Mouse (Mus musculus) limb, embryonic 11.5 days (tissue): Measurements from ENCODE around the gene Ppp1r13b. TPM values are rescaled to one million over a fixed set of nuclear protein-coding genes. Genes with fewer than 3 reads are reported as not detected.

Experiments used
- ATAC-seq: fragments of 200-750 bp; cut with Nextera tagmentation; 2 replicates; pipeline ENCODE4 v1.8.0; 2017; ENCODE audit warnings: low read depth; ENCODE audit not compliant: insufficient number of reproducible peaks, low FRiP score, low TSS enrichment
- DNase-seq: peaks from one replicate; pipeline ENCODE4 v3.0.0-alpha.2; 2015; ENCODE audit warnings: low spot score
- H3K27ac ChIP-seq: fragments of 300-500 bp; sonication (generic); replicated peaks from 2 replicates; pipeline ENCODE4 v1.5.1; 2014; ENCODE audit warnings: low read depth, mild to moderate bottlenecking, low read length
- H3K27me3 ChIP-seq: fragments of 300-500 bp; sonication (generic); 2 replicates; pipeline ENCODE4 v1.6.1; 2014; ENCODE audit warnings: mild to moderate bottlenecking, low read length, mixed read lengths; ENCODE audit not compliant: control insufficient read depth, insufficient read depth
- H3K36me3 ChIP-seq: fragments of 300-500 bp; sonication (generic); 2 replicates; pipeline ENCODE4 v1.6.1; 2014; ENCODE audit warnings: mild to moderate bottlenecking, low read length, moderate library complexity, mixed read lengths; ENCODE audit not compliant: control insufficient read depth, insufficient read depth
- H3K4me1 ChIP-seq: fragments of 300-500 bp; sonication (generic); 2 replicates; pipeline ENCODE4 v1.6.1; 2014; ENCODE audit warnings: low read length, mixed read lengths; ENCODE audit not compliant: control insufficient read depth, insufficient read depth
- H3K4me2 ChIP-seq: fragments of 300-500 bp; sonication (generic); 2 replicates; pipeline ENCODE4 v1.6.1; 2014; ENCODE audit warnings: low read depth, mild to moderate bottlenecking, moderate library complexity; ENCODE audit not compliant: severe bottlenecking
- H3K4me3 ChIP-seq: fragments of 300-500 bp; sonication (generic); 2 replicates; pipeline ENCODE4 v1.5.1; 2014; ENCODE audit warnings: low read depth, low read length
- H3K9ac ChIP-seq: fragments of 300-500 bp; sonication (generic); 2 replicates; pipeline ENCODE4 v1.6.1; 2014; ENCODE audit warnings: mild to moderate bottlenecking, low read length
- H3K9me3 ChIP-seq: fragments of 300-500 bp; sonication (generic); 2 replicates; pipeline ENCODE4 v1.6.1; 2016; ENCODE audit warnings: low read length; ENCODE audit not compliant: control insufficient read depth
- WGBS: fragments of 180-500 bp; shearing (Covaris S2); extraction: QIAGEN DNeasy Blood & Tissue Kit; methylation state at CpG from one replicate; pipeline ENCODE4 v1.1.7; 2014; 5-methylcytosine and 5-hydroxymethylcytosine counted together
- polyA plus RNA-seq: library from polyadenylated mRNA; unstranded; fragments of >200 nt; fragmentation: Nextera tagmentation; extraction: Ambion mirVana; gene quantifications from 2 replicates; pipeline ENCODE4 v1.2.1, GENCODE M21; 2014

Ppp1r13b gene
- polyA plus RNA-seq, 1 experiment from 2014 or later: 6.5 TPM

DNA sequence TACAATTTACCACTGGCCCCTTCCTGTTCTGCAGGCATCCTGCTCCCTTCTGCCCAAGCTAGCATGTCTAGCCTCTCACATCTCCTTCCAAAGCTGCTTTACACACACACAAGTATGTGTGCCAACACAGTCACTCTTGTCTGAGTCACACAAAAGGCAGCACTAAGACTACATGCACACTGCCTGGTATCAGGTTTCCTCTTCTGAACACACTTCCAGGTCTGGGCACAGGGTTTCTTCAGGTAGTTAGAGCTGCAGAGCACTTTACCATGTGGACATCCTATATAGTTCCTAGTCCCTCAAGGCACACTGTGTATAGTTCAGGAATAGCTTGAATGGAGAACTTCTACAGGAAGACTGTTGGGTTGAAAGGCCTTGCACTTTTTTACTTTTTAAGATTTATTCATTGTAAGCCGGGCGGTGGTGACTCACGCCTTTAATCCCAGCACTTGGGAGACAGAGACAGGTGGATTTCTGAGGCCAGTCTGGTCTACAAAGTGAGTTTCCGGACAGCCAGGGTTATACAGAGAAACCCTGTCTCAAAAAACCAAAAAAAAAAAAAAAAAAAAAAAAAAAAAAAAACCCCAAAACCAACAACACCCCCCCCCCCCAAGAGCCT lies 43.6 kb downstream of the Ppp1r13b start:
- no peak overlapping the region for H3K4me3 ChIP-seq
- no peak overlapping the region for H3K27ac ChIP-seq
- H3K4me2 ChIP-seq: no peak overlapping the region
- H3K4me1 ChIP-seq: no peaks in the 10 kb centered on the region
- ATAC-seq (no peak), DNase-seq (no peak)
- H3K9me3 ChIP-seq: no peaks in the 10 kb centered on the region
- no peaks in the 10 kb centered on the region for H3K27me3 ChIP-seq
- no peak overlapping the region for H3K9ac ChIP-seq
- no peaks in the 10 kb centered on the region for H3K36me3 ChIP-seq
- WGBS: 90% methylated on average over 4 of the region's 4 CpGs

DNA sequence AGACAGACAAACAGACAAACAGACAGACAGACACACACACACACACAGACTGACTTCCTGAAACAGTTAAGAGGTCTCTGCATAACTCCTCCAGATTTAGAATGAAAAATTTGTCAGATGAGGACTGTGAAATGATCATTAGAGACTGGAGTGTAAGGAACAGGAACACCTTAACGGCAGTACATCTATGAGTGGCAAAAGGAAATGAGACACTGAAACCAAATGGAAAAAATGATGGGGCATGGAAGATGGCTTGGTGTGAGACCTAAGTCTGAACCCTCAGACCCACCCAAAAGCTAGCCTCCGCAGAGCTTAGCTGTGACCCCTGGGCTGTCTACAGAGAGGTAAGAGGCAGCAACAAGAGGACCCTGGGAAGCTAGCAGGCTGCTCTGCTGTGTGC lies 52.5 kb downstream of the Ppp1r13b start:
- WGBS: 92% methylated on average over 2 of the region's 2 CpGs
- H3K4me3 ChIP-seq: no peak overlapping the region
- H3K36me3 ChIP-seq: no peaks in the 10 kb centered on the region
- no peaks in the 10 kb centered on the region for H3K27me3 ChIP-seq
- H3K27ac ChIP-seq: no peak overlapping the region
- no peak overlapping the region for H3K9ac ChIP-seq
- ATAC-seq (no peak), DNase-seq (no peak)
- no peak overlapping the region for H3K4me2 ChIP-seq
- H3K9me3 ChIP-seq: no peaks in the 10 kb centered on the region
- no peaks in the 10 kb centered on the region for H3K4me1 ChIP-seq

DNA sequence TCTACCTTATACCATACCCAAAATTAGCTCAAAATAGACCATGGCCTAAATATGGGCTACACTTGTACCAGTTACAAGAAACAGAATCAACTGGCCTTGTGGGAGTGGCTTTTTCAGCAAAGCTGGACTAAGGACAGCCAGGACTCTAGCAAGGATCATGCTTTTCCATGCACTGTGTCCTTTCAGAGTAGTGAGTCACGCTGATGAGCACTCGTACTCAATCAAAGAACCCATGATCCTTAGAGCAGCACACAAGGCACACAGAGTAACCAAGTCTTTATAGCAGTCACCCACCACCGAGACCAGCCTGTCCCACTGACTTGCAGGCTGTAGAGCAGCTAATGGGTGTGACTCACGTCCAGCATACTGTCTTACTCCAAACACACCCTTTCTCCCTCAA lies 54.4 kb downstream of the Ppp1r13b start:
- WGBS: 71% methylated on average over 4 of the region's 4 CpGs
- Histone ChIP-seq H3K9ac (no peak overlapping the region), H3K27me3 (no peaks in the 10 kb centered on the region), H3K4me2 (no peak overlapping the region), H3K27ac (no peak overlapping the region), H3K36me3 (no peaks in the 10 kb centered on the region), H3K4me1 (no peaks in the 10 kb centered on the region), H3K9me3 (no peaks in the 10 kb centered on the region), H3K4me3 (no peak overlapping the region)
- DNase-seq (no peak), ATAC-seq (no peak)

DNA sequence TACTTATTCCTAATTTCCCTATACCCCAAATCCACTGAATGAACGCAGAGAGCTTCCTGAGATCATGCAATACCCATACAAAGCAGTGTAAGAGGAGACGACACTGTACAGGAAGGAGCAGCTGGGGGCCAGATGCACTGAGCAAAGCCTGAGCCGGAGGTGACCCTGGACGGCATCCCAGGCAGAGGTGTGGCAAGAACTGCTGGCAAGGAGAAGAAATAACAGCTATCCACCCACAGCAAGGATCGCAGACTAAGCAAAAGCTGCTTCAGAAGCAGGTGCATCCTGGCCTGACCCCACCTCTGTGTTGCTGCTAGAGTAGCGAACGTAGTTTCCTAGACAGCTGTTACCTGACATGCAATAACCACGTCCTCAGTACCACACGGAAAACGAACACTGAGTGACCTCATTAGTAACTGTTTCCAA lies 54.9 kb downstream of the Ppp1r13b start:
- Histone ChIP-seq H3K9ac (no peak overlapping the region), H3K4me1 (no peaks in the 10 kb centered on the region), H3K36me3 (no peaks in the 10 kb centered on the region), H3K27me3 (no peaks in the 10 kb centered on the region), H3K4me3 (no peak overlapping the region), H3K4me2 (no peak overlapping the region), H3K27ac (no peak overlapping the region), H3K9me3 (no peaks in the 10 kb centered on the region)
- WGBS: 60% methylated on average over 10 of the region's 10 CpGs
- ATAC-seq: no peak
- no peak for DNase-seq

DNA sequence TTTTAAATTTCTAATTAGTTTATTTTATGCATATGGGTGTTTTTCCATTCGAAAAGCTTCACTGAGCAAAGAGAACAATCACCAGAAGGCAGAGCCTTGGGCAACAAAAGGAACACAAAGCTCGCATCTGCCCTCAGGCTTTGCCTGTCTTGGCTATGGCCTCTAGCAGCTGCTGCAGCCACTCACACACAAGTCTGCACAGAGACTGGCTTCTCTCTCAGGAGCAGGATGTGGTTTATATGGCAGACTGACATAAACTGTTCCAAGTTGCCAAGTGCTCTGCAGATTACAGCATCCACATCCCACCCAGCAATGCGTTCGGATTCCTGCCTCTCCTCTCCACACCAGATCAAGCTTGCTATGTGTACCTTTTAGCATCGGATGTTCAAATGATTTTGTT lies 56.2 kb downstream of the Ppp1r13b start:
- WGBS: 82% methylated on average over 5 of the region's 5 CpGs
- Histone ChIP-seq H3K9me3 (no peaks in the 10 kb centered on the region), H3K27me3 (no peaks in the 10 kb centered on the region), H3K4me3 (no peak overlapping the region), H3K27ac (no peak overlapping the region), H3K36me3 (no peaks in the 10 kb centered on the region), H3K9ac (no peak overlapping the region), H3K4me2 (no peak overlapping the region), H3K4me1 (no peaks in the 10 kb centered on the region)
- DNase-seq (no peak), ATAC-seq (no peak)

DNA sequence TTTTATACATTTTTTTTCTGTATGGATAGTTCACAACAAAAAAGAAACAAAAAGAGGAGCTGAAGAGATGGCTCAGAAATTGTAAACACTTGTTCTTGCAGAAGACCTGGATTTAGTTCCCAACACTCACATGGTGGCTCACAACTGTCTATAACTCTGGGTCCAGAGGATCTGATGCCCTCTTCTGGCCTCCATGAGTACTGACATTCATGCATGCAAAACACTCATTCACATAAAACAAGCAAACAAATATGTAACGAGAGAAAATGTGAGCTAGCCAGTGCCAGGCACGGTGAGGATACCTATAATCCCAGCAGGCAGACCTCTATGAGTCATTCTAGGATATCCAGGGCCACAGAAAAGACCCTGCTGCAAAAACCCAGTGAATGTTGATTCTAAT lies 56.7 kb downstream of the Ppp1r13b start:
- WGBS: 48% methylated on average over 2 of the region's 2 CpGs
- ATAC-seq (no peak), DNase-seq (no peak)
- H3K9ac ChIP-seq: no peak overlapping the region
- H3K4me1 ChIP-seq: no peaks in the 10 kb centered on the region
- no peaks in the 10 kb centered on the region for H3K9me3 ChIP-seq
- no peaks in the 10 kb centered on the region for H3K27me3 ChIP-seq
- no peaks in the 10 kb centered on the region for H3K36me3 ChIP-seq
- no peak overlapping the region for H3K4me2 ChIP-seq
- H3K27ac ChIP-seq: no peak overlapping the region
- no peak overlapping the region for H3K4me3 ChIP-seq

DNA sequence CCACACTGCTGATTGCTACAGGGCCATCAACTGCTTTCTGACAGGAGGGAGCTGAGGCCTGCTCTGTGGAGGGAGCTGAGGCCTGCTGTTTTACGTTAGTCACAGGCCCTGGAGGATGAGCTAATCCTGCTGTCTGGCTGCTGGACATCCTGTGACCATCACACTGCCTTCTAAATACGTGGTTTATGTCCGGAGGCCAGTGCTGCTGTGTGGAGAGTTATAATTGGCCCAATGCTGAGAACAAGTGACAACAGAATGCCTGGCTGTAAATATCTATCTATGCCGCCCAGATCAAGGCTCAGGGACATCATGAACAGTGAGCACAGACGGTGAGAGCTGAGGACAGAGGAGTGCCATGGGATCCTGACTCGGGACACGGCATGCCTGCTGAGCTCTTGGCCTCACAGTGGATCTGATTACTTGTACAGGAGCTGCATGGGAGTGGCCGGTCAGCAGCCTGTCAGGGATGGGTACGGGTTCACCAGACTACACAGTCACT lies 59.6 kb downstream of the Ppp1r13b start:
- no peaks in the 10 kb centered on the region for H3K4me1 ChIP-seq
- DNase-seq (no peak), ATAC-seq (no peak)
- no peaks in the 10 kb centered on the region for H3K9me3 ChIP-seq
- 63% methylated on average over 9 of the region's 9 CpGs for WGBS
- no peaks in the 10 kb centered on the region for H3K27me3 ChIP-seq
- no peaks in the 10 kb centered on the region for H3K36me3 ChIP-seq
- H3K4me2 ChIP-seq: no peak overlapping the region
- no peak overlapping the region for H3K4me3 ChIP-seq
- no peak overlapping the region for H3K9ac ChIP-seq
- H3K27ac ChIP-seq: no peak overlapping the region

DNA sequence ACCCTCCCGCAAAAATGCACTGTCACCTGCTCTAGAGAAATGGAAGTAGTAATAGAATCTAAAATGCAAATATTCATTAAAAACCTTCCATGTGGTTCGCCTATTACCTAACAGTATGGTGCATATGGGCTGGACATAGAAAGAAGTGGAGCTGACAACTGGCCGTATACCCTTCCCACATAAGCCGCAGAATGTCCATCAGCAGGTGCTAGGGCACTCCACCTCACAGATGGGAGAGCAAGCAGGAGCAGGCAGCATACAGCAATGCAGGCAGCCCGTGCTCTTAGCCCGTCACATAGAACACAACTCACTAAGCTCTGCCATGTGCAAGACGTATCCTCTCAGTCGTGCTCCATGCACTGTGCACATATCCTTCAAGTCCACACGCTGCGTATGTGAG lies 61.1 kb downstream of the Ppp1r13b start:
- H3K9me3 ChIP-seq: no peaks in the 10 kb centered on the region
- WGBS: 84% methylated on average over 10 of the region's 10 CpGs
- no peak overlapping the region for H3K4me3 ChIP-seq
- H3K27me3 ChIP-seq: no peaks in the 10 kb centered on the region
- no peak overlapping the region for H3K27ac ChIP-seq
- no peak overlapping the region for H3K9ac ChIP-seq
- no peaks in the 10 kb centered on the region for H3K4me1 ChIP-seq
- no peak overlapping the region for H3K4me2 ChIP-seq
- no peaks in the 10 kb centered on the region for H3K36me3 ChIP-seq
- ATAC-seq: no peak
- no peak for DNase-seq

DNA sequence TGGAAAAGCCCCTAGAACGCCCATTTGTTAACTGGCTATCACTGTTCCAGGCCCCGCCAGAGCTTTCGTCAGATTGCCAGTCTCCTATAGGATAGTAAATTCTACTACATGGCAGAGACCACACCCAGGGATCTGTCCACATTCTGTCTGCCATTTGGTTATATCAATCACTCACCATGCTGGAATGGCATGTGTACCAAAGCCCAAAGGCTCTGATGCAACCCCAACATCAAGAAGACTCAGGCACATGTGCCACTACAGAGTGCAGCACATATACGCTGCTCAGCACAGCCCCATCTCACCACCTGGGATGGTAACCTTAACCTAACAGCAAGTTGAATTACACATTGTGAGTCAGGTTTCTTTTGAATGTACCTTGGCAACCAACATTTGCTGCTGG lies 62.0 kb downstream of the Ppp1r13b start:
- H3K9ac ChIP-seq: no peak overlapping the region
- WGBS: 87% methylated on average over 4 of the region's 4 CpGs
- no peak overlapping the region for H3K27ac ChIP-seq
- H3K9me3 ChIP-seq: no peaks in the 10 kb centered on the region
- no peaks in the 10 kb centered on the region for H3K4me1 ChIP-seq
- no peak for DNase-seq
- no peak overlapping the region for H3K4me3 ChIP-seq
- H3K27me3 ChIP-seq: no peaks in the 10 kb centered on the region
- H3K4me2 ChIP-seq: no peak overlapping the region
- no peaks in the 10 kb centered on the region for H3K36me3 ChIP-seq
- ATAC-seq: no peak
